25 mouse cellular contexts compared by ENCODE assay signal in the genomic region with DNA sequence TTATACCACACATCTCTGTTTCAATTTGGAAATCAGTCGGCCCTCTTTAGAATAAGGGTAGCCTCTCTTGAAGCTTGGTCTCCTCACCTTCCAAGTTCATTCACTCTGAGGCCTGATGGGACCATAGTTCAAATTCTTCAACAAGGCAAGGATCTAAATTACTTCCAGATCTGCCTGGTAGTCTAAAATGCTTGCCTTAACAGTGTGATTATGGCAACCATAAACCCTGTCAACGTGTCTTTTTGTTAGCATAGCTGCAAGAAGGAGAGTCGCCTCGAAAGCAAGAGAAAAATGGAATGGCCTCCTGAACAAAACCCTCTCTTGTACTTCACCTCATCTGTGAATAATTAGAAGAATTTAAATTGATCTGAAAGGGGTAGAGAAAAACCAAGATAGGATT.
DNase-seq lines count a peak whose midpoint lies in the region; ATAC-seq lines count a peak whose summit lies in the region.
"Had no signal": no experiment of that assay in that cellular context is flagged by ENCODE, and none has a peak within 500 bp of the region (broad histone marks: within the 10 kb centered on the region; RNA-seq: fewer than 3 reads in every experiment).

No protein-coding gene starts in this region.

- no peaks in the 10 kb centered on the region for H3K36me3 ChIP-seq in embryonic facial prominence, embryonic 10.5 days (replicated peaks)
- no peaks in the 10 kb centered on the region for H3K36me3 ChIP-seq in forebrain, embryonic 16.5 days (ENCODE audit: control insufficient read depth, insufficient read depth)
- H3K36me3 ChIP-seq: embryonic facial prominence, embryonic 12.5 days; G1E had no signal

- no peak for ATAC-seq in forebrain, embryonic 16.5 days
- ATAC-seq: activated CD4-positive, CD25-positive, alpha-beta regulatory T cell, adult 4 months; CD4-positive, CD25-positive, alpha-beta regulatory T cell, adult 4 months; forebrain, embryonic 13.5 days; forebrain, postnatal 0 days; Patski had no signal

- DNase-seq in embryo, embryonic 10 days (ENCODE audit: low spot score) = peak; percentile 58
- DNase-seq in embryo, embryonic 9.5 days (ENCODE audit: extremely low spot score) = no peak
- peak; percentile 57 for DNase-seq in embryo, embryonic 10.5 days (ENCODE audit: low spot score)
- no peak for DNase-seq in embryonic facial prominence, embryonic 10.5 days (ENCODE audit: low spot score)
- peak; percentile 75 for DNase-seq in forelimb bud, embryonic 11.5 days (ENCODE audit: low read depth, low spot score)
- DNase-seq in testis, postnatal 10 days (ENCODE audit: low spot score) = no peak
- no peak for DNase-seq in lung, postnatal 10 days
- DNase-seq: adrenal gland, adult 8-10 months; adrenal gland, postnatal 14 days; adrenal gland, postnatal 36 days; B cell, adult 2 months; cerebellum, adult 11-12 months; cerebellum, adult 2 months; cerebellum, adult 9-10 months; cerebellum, postnatal 10 days; cerebellum, postnatal 25 days; forebrain, postnatal 0 days had no signal

- peaks cover 67% of the 10 kb centered on the region for H3K4me1 ChIP-seq in embryonic facial prominence, embryonic 10.5 days
- H3K4me1 ChIP-seq in forebrain, embryonic 16.5 days (replicated peaks; ENCODE audit: control insufficient read depth, insufficient read depth, low read length) = no peaks in the 10 kb centered on the region
- H3K4me1 ChIP-seq: forebrain, embryonic 13.5 days had no signal

- WGBS in embryonic facial prominence, embryonic 10.5 days = 39% methylated on average over 4 of the region's 4 CpGs
- WGBS in forebrain, embryonic 16.5 days = 70% methylated on average over 4 of the region's 4 CpGs

- H3K9ac ChIP-seq in forebrain, embryonic 16.5 days (replicated peaks; ENCODE audit: low read depth, low read length) = no peak overlapping the region
- H3K9ac ChIP-seq: embryonic facial prominence, embryonic 12.5 days; forebrain, embryonic 13.5 days; forebrain, postnatal 0 days had no signal

- no peaks in the 10 kb centered on the region for H3K9me3 ChIP-seq in embryonic facial prominence, embryonic 10.5 days
- no peaks in the 10 kb centered on the region for H3K9me3 ChIP-seq in forebrain, embryonic 16.5 days (ENCODE audit: control insufficient read depth, low read length)
- H3K9me3 ChIP-seq: embryonic facial prominence, embryonic 12.5 days; forebrain, embryonic 13.5 days; G1E had no signal

- H3K27ac ChIP-seq in embryonic facial prominence, embryonic 10.5 days (replicated peaks) = 0 out of 2 replicates have a peak overlapping the region, but pooled peaks have one; percentile 1
- H3K27ac ChIP-seq in forebrain, embryonic 16.5 days (ENCODE audit: low read length) = no peak overlapping the region
- H3K27ac ChIP-seq: embryonic facial prominence, embryonic 12.5 days; forebrain, embryonic 13.5 days had no signal

- no peak overlapping the region for H3K4me2 ChIP-seq in forebrain, embryonic 16.5 days (ENCODE audit: low read length)
- H3K4me2 ChIP-seq: embryonic facial prominence, embryonic 12.5 days; forebrain, embryonic 13.5 days had no signal

- no peaks in the 10 kb centered on the region for H3K27me3 ChIP-seq in embryonic facial prominence, embryonic 10.5 days (replicated peaks; ENCODE audit: low read depth, poor library complexity, severe bottlenecking)
- no peaks in the 10 kb centered on the region for H3K27me3 ChIP-seq in forebrain, embryonic 16.5 days (replicated peaks; ENCODE audit: control insufficient read depth, insufficient read depth, low read length)
- H3K27me3 ChIP-seq: CH12.LX; embryonic facial prominence, embryonic 12.5 days; forebrain, embryonic 13.5 days had no signal

- H3K4me3 ChIP-seq in embryonic facial prominence, embryonic 10.5 days = no peak overlapping the region
- no peak overlapping the region for H3K4me3 ChIP-seq in forebrain, embryonic 16.5 days (replicated peaks; ENCODE audit: low read length)
- H3K4me3 ChIP-seq: embryonic facial prominence, embryonic 12.5 days; forebrain, embryonic 13.5 days had no signal

Comparison
In these comparisons a context has a peak if more than half of its experiments do, and no peak if none do; other contexts are left out.
1. DNase-seq: peak in embryo, embryonic 10 days (single experiment), embryo, embryonic 10.5 days (single experiment) and forelimb bud, embryonic 11.5 days (single experiment); none in embryo, embryonic 9.5 days (single experiment), embryonic facial prominence, embryonic 10.5 days (single experiment), testis, postnatal 10 days (single experiment) and lung, postnatal 10 days (single experiment).